Mouse (Mus musculus) thymus, adult 18-20 months (tissue): ENCODE measurements around the gene Tmtc2.

Experiments
- DNase-seq, 2 experiments: peaks; one replicate each; pipeline ENCODE4 v3.0.0; 2022; ENCODE audit warnings: mixed read lengths in 2 of 2

Gene Tmtc2

GRCm38 (mm10) chr10:105573908-105574694 lies at the start of gene Tmtc2:
Gene Tmtc2 (minus strand): TSS chr10:105574451.
- DNase-seq = peak; percentile 58 to 67

- no peak for DNase-seq
Observed at GRCm38 (mm10) chr10:105612117-105612516, 37.9 kb upstream of the Tmtc2 start.

DNA sequence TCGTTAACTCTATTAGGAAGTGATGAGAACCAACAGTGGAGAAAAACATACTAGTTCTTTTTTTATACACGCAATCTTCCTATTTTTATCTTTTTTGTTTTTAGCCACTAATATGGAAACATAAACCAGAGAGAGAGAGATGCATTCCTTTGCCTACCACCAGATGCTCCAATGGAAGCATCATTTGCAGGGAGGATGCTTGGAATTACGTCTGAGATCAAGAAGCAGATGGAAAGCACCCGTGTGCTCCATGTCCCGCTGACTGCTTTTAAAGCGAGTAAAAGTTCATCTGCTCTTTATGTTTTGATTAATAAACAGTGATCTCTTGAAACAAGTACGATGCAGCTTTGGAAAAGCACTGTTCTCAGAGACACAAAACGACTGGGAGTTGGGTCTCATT lies 24.6 kb upstream of the Tmtc2 start:
- no peak for DNase-seq

DNA sequence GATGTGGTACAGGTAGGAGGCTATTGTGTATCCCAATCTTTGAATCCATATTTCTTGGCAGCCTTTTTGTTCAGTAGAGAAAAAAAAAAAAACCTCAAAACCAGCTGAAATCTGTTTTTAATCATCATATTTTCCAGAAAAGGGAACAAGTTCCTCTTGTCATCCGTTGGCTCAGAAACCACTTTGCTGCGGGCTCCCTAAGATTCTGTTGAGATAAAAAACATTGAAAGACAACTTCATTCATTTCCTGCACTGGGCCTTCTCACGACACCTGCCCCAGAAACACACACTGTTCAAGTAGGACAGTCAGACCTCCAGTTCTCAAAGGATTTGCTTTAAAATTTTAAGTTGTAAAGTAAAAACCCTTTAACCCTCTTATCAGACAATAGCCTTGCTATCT lies 23.0 kb upstream of the Tmtc2 start:
- DNase-seq = no peak

DNA sequence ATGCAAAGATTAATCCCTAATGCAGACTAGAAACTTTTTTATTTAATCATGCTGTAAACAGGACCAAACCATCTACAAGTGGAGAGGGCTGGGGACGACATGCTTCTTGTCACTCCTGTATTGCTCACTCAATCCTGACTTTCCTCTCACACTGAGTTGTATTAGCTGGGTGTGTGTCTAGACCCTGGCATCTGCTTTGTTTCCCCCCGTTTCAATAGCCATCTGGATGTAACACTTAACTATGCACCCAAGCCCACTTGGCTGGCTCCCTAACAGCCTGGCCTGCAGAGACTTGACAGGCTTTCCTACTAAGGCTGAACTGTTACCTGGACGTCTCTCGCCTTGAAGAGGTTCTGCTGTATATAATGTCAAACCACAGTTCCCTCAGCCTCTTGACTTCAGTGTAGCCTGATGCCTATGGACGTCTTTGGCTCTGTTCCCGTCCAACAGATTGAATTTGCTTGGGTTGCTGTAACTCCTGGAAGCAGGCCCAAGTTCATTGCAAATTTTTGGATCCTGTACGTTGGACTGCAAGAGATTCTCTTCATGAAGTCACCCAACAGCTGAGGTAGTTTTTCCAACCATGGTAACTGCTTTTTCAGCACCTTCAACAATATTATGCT lies 21.3 kb upstream of the Tmtc2 start:
- no peak for DNase-seq

DNA sequence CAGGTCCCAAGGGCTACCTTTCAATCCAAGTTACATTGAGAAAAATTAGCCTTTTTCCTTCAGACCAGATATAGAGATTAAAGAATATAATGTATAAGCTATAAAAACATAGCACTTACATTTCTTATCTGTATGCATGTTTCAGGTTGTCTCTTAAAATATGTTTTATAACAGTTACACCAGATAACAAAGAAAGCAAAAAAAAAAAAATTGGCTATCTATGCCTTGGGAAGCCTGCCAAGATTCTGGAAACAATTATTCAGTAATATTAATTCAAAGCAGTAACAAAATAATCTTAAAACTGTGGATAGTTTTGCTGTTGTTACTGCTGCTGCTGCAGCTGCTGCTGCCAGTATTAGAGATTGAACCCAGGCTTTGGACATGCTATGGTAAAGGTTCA lies 13.9 kb upstream of the Tmtc2 start:
- no peak for DNase-seq

DNA sequence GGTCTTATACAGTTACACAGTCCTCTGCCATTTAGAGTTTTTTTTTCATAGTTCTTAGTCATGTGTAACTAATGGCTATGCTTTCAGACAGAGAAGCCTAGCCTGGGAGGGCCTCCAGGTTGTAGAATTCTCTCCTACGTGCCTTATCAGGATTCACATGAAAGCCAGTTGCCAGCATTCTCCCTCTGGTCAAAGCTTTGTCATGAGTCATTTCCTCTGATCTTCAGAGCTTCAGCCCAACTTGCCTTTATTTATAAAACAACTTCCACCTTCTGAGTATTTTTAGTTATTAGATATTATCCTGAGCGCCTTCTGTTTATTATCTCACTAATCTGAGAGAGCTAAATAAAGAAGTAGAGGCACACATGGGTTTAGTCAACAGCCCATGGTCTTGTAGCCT lies 5.1 kb upstream of the Tmtc2 start:
- no peak for DNase-seq

GRCm38 (mm10) chr10:105578291-105578845 lies 4.1 kb upstream of the Tmtc2 start:
- no peak for DNase-seq

DNA sequence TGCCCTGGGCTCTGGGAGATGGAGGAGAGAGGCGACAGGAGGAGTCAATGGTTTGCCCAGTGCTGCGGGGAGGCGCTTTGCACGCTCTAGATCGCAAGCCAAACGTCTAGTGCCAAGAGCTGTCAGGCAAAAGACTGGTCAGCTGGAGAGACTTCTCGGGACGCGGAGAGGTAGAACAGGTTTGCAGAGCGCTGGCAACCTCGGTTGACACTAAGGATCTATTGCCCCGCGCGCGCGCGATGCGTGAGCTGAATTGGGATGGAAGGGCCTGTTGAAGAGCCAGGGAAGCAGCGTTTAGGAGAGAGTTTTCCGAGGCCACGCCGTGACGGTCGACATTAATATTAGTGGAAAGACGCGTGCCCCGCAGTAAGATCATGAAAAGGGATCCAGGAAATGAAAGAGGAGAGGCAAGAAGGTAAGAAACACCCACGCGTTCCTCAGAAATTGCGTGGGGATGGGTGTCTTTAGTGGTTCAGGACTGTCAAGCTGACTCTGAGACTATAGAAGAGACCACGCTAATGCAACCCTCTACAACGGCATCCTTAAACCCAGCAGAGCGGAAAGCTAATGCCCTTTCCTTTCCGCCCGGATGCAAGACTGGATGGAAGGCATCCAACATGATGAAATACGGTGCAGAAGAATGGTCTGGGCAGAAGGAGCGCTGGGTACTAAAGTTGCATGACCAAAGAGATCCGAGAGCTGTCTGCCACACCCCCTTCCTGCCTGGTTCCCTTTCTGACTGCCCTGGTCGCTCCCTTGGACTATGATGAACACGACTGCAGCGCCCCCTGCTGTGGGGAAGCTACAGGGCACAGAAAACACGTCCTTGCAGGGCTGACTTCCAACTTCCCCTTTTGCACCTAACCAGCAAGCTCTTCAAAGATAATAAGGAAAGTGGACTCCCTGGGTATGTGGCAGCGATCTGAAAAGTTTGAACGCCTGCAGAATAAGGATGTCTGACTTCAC lies 727 bp upstream of the Tmtc2 start:
- peak; percentile 60 to 64 for DNase-seq

DNA sequence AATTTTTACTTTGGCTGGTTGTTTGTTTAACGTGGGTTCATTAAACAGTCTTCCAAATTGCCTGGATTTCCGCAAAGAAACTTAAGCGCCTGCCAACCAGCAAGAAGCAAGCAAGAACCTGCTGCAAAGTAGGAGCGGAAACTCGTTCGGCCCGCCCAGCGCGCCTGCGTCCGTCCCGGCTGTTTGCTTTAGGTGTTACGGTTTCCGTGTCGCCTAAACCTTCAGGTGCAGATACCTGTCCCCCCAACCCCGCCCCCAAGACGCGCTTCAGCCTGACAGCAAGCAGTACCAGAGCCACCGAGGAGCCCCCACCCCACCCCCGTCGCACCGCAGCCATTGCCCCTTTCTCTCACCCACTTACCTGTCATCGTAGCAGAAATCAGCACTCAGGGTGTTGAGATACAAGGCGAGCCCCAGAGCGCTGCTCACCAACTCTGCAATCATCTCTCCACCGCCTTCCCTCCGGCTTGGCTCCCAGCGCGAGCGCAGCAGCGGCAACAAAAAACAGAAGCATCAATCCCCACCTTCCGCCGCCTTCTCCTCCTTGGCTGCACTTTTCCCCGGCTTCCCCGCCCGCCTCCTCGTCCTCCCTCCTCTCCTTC lies 844 bp downstream of the Tmtc2 start:
- peak; percentile 10 to 20 for DNase-seq

- DNase-seq = no peak
Observed at GRCm38 (mm10) chr10:105572829-105573228, 1.4 kb downstream of the Tmtc2 start.

DNA sequence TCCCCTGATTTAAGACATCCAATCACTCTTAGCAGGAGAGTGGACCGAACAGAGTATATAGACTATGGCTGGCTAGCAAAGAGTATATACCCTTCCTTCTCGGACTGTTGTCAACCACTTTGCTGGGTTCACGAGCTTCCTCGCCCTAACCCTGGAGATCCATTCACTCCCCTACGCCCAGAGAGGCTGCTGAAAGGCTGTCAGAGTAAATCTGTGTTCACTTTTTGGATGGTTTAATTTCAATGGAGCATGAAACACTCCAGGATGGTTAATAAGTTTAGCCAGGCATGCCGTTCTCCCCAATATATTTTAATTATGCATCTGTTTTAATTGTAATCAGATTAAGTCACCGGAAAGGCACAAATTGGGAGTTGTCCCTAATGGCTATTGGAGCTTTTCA lies 1.9 kb downstream of the Tmtc2 start:
- no peak for DNase-seq

- no peak for DNase-seq
Observed at GRCm38 (mm10) chr10:105571831-105572230, 2.4 kb downstream of the Tmtc2 start.

- DNase-seq = no peak
Observed at GRCm38 (mm10) chr10:105571019-105571418, 3.2 kb downstream of the Tmtc2 start.

- DNase-seq = no peak
Observed at GRCm38 (mm10) chr10:105569573-105569972, 4.7 kb downstream of the Tmtc2 start.

- no peak for DNase-seq
Observed at GRCm38 (mm10) chr10:105567825-105568531, 6.3 kb downstream of the Tmtc2 start.

- DNase-seq = no peak
Observed at GRCm38 (mm10) chr10:105561548-105561947, 12.7 kb downstream of the Tmtc2 start.

DNA sequence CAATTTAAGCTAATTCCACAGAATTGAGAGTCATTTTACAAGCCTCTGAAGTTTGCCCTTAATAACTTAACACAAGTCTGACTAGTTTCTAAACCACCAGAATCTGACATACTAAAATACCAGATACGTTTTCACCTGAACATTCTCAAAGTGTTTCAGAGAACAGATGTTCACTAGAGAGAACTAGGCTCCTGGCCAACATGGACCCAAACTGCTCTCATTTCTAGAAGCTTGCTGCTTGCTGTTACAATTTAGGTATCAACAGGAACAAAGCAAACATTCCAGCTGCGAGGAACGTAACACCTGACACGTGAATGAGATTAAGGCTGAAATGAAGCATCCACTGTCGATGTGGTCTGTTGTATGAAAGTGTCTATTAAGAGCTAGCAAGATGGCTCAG lies 16.7 kb downstream of the Tmtc2 start:
- no peak for DNase-seq

- no peak for DNase-seq
Observed at GRCm38 (mm10) chr10:105556890-105557572, 17.2 kb downstream of the Tmtc2 start.

GRCm38 (mm10) chr10:105554153-105554552 lies 20.1 kb downstream of the Tmtc2 start:
- no peak for DNase-seq

GRCm38 (mm10) chr10:105548040-105548439 lies 26.2 kb downstream of the Tmtc2 start:
- no peak for DNase-seq
